Mouse (Mus musculus) olfactory bulb, adult 2 months (tissue): ENCODE results near the gene Bsnd. TPM values are rescaled to one million over a fixed set of nuclear protein-coding genes. Genes with fewer than 3 reads are reported as not detected.

Experiments used
- H3K27ac ChIP-seq: fragments of 200-500 bp; 2 replicates; pipeline ENCODE4 v1.5.1; 2012; ENCODE audit warnings: low read depth, low read length; ENCODE audit not compliant: insufficient read depth
- H3K4me1 ChIP-seq: fragments of 200-500 bp; 2 replicates; pipeline ENCODE4 v1.6.1; 2012; ENCODE audit warnings: low read length; ENCODE audit not compliant: control insufficient read depth, insufficient read depth
- H3K4me3 ChIP-seq: fragments of 200-500 bp; 2 replicates; pipeline ENCODE4 v1.5.1; 2012; ENCODE audit warnings: mild to moderate bottlenecking, low read depth, low read length, moderate library complexity; ENCODE audit not compliant: insufficient read depth
- CTCF ChIP-seq: fragments of 200-500 bp; IDR thresholded peaks from 2 replicates; pipeline ENCODE4 v1.5.1; 2012; ENCODE audit warnings: low read depth, mild to moderate bottlenecking, low read length, moderate library complexity; ENCODE audit not compliant: insufficient read depth
- POLR2A ChIP-seq: fragments of 200-500 bp; IDR thresholded peaks from 2 replicates; pipeline ENCODE4 v1.6.1; 2012; ENCODE audit warnings: mild to moderate bottlenecking, low read depth, low read length, moderate library complexity; ENCODE audit not compliant: insufficient read depth
- WGBS: fragments of 180-500 bp; shearing (Covaris S2); methylation state at CpG from one replicate; pipeline ENCODE4 v1.1.7; 2018; 5-methylcytosine and 5-hydroxymethylcytosine counted together
- polyA plus RNA-seq: library from polyadenylated mRNA; stranded (reverse); fragments of >200 nt; gene quantifications from 2 replicates; pipeline ENCODE4 v1.2.4, GENCODE M21; 2012; ENCODE audit warnings: low replicate concordance; ENCODE audit not compliant: missing spikeins, insufficient read depth, insufficient read length

The Bsnd gene
- not detected in 2 replicates for polyA plus RNA-seq

DNA sequence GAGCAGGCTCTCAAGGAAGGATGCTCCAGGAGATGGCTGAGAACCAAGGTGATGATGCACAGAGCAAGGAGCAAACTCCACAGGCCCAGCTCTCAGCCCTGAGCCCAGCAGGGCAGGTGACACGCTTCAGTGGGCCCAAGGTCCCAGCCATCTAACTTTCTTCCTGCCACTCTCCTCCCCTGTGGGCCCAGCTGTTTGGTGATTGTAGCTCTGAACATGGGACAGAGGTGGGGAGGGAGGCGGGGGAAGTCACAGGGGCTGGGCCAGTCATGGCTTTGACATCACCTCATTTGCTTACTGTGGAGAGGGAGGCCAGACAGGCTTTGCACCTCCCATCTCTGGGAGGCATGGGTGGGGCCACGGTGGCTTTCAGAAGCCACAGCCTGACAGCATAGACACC, at the start of gene Bsnd:
Bsnd (minus strand) TSS at position 168 of the 400 bp plus-strand sequence.
- Histone ChIP-seq H3K27ac (no peak within 1 kb of the TSS), H3K4me1 (0 out of 2 replicates have a peak, but pooled peaks cover 5% of the 10 kb centered on the region), H3K4me3 (no peak within 1 kb of the TSS)
- TF ChIP-seq CTCF = no peak
- TF ChIP-seq POLR2A = no peak
- 84% methylated on average over 3 of the region's 3 CpGs for WGBS

DNA sequence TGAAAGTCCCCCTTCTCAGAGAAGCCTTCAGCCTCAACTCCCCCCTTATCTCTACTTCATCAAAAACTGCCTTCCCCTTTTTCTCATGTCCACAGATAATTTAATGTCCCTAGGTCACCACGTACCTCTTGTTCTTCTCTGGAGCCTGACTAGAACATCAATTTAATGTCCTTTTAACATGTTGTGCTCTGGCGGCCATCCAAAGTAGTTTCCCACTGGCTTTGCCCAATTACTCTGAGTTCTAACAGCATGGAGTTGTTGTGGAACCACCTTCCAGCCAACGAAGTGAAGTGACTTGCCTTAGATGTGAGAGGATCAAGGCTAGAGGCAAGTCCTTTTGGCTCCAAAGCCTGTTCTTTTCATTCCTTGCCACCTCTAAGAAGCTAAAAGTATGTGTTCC, 49.4 kb upstream of the Bsnd start:
- no peak overlapping the region for H3K27ac ChIP-seq
- TF ChIP-seq CTCF = no peak
- no peak for TF ChIP-seq POLR2A
- H3K4me3 ChIP-seq = no peak overlapping the region
- no peaks in the 10 kb centered on the region for H3K4me1 ChIP-seq
- 53% methylated on average over 3 of the region's 3 CpGs for WGBS

- H3K4me1 ChIP-seq = no peaks in the 10 kb centered on the region
- TF ChIP-seq CTCF (no peak), POLR2A (no peak)
- no peak overlapping the region for H3K4me3 ChIP-seq
- 93% methylated on average over 5 of the region's 5 CpGs for WGBS
- H3K27ac ChIP-seq = no peak overlapping the region
Observed at GRCm38 (mm10) chr4:106539756-106540155, 47.7 kb upstream of the Bsnd start.

GRCm38 (mm10) chr4:106534256-106534655, 42.2 kb upstream of the Bsnd start:
- Histone ChIP-seq H3K4me1 (peaks cover 5% of the 10 kb centered on the region), H3K27ac (no peak overlapping the region), H3K4me3 (no peak overlapping the region)
- WGBS = 81% methylated on average over 7 of the region's 7 CpGs
- no peak for TF ChIP-seq POLR2A
- TF ChIP-seq CTCF = no peak

DNA sequence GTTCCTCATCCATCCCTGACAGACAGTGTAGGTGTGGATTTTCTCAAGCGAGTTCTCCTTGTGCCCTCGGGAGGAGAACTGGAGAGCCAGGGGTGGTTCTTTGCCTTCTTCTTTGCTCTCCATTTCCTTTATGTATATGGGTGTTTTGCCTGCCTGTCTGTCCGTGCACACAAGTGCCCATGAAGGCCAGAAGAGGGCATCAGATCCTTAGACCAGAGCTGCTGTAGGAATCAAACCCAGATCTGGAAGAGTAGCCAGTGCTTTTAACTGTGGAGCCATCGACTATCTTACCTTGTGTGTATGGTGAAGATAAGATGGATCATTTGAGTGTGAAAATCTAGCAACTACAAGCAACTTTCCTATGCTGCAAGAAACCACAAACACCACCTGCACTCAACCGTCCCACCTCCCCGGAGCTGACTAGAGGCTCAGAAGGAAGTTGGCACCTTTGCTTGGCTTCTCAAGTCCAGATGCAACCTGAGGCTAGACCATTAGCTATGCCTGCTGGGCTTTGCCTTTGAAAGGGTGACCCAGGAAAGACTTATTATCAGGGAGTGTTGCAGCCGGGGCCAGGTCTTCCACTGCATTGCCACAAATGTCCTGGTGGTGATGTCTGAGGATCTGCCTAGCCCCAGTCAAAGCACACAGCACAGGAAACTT, 41.5 kb upstream of the Bsnd start:
- Histone ChIP-seq H3K27ac (no peak overlapping the region), H3K4me1 (peaks cover 9% of the 10 kb centered on the region), H3K4me3 (no peak overlapping the region)
- TF ChIP-seq POLR2A (no peak), CTCF (no peak)
- WGBS = 73% methylated on average over 7 of the region's 7 CpGs

DNA sequence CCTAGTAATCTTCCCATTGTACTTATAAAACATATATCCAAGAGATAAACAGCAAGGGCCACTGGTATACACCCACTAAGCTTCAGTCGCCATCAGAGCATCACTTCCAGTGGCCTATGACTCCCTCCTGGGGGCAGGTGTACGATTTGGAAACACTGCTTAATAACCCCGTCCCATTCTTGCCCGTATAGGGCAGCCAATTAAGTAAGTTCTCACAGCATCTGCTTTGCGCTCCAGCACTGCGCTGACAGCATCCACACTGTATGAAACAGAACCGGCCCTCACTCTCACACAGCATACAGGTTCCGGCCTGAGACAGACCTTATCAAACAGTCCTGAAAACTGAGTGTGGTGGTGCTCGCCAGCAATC, 38.0 kb upstream of the Bsnd start:
- Histone ChIP-seq H3K27ac (no peak overlapping the region), H3K4me1 (peaks cover 12% of the 10 kb centered on the region), H3K4me3 (no peak overlapping the region)
- TF ChIP-seq CTCF (no peak), POLR2A (no peak)
- 71% methylated on average over 9 of the region's 9 CpGs for WGBS

DNA sequence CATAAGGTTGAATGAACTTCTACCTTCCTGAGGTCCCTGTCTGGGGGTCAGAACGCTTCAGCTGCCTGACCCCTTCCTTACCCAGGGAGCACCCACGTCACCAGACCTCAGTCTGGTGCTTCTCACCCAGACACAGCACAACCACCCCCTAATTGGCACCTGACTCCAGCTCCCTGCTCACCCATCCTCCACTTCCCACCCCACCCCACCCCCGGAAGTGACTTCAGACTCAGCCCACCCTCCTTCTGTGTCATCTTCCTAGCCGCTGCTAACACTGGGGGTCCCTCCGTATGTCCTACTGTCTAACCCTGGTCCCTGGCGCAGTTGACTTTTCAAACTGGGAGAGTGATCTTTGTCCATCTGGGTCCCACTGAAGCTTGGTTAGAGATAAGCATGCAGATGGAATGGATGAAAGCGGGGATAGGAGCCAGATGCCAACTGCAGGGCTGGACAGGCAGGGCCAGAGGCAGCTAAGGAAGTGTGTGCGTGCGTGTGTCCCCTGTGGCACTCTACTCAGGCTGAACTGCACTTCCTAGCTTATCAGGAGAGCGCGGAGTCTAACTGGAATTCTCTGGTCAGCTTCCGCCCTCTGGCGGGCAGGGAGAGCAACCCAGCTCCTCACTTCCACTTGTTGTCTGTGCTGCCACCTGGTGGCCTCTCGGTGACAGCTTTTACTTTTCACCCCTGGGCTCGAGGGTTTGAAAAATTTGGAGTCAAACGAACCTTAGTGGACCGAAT, 37.5 kb upstream of the Bsnd start:
- H3K27ac ChIP-seq = no peak overlapping the region
- no peak overlapping the region for H3K4me3 ChIP-seq
- H3K4me1 ChIP-seq = peaks cover 12% of the 10 kb centered on the region
- TF ChIP-seq CTCF (peak; percentile 100), POLR2A (no peak)
- WGBS = 13% methylated on average over 17 of the region's 17 CpGs

GRCm38 (mm10) chr4:106527856-106528547, 35.9 kb upstream of the Bsnd start:
- H3K27ac ChIP-seq = 0 out of 2 replicates have a peak overlapping the region, but pooled peaks have one; percentile 33
- 72% methylated on average over 7 of the region's 7 CpGs for WGBS
- no peak overlapping the region for H3K4me3 ChIP-seq
- TF ChIP-seq CTCF = peak; percentile 43; the same call in 1 of the 2 replicates
- no peak for TF ChIP-seq POLR2A
- peaks cover 12% of the 10 kb centered on the region for H3K4me1 ChIP-seq

DNA sequence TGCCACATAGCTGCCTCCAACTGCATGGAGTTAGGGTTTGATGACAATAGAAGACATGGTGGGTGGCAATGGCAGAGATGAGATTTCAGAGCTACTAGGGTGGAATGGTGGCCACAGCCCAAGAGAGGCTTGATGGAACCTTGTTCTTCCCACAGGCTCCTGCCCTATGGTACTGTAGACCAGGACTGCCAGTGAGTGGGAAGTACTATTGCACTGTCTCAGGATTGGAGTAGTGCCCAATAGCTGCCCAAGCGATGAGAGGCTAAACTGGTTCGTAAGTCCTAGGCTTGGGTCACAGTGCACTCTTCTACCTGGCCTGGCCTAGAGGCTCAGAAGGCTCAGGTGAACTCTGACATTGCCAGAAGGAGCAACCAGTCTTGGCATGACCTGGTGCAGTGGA, 32.9 kb upstream of the Bsnd start:
- H3K4me3 ChIP-seq = no peak overlapping the region
- H3K4me1 ChIP-seq = peaks cover 12% of the 10 kb centered on the region
- 98% methylated on average over 2 of the region's 2 CpGs for WGBS
- H3K27ac ChIP-seq = no peak overlapping the region
- TF ChIP-seq POLR2A (no peak), CTCF (no peak)

DNA sequence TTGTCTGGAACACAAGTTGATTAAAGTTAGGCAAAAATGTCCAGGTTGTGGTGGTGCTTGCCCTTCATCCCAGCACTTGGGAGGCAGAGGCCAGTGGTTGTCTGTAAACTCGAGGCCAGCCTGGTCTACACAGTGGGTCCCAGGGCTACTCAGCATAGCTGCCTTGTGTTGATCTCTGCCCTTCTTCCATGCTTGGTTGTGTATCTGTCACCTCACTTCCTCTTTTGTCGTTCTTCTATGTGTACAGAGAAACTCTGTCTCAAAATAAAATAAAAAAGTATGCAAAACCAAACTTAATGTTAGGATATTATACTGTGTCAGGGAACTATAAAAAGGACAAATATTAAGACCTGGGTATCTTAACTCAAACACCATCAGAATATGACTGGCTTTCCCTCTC, 32.0 kb upstream of the Bsnd start:
- WGBS = 86% methylated on average over 2 of the region's 2 CpGs

More for the DNA sequence above, 32.0 kb upstream of the Bsnd start:
- H3K4me1 ChIP-seq = peaks cover 5% of the 10 kb centered on the region
- TF ChIP-seq CTCF (no peak), POLR2A (no peak)
- H3K27ac ChIP-seq = no peak overlapping the region
- H3K4me3 ChIP-seq = no peak overlapping the region
